Mouse (Mus musculus) hindbrain, embryonic 16.5 days (tissue): ENCODE measurements at regions not wholly inside any gene's neighbourhood (a gene's known extent, or its start where the extent isn't known, plus 50 kb on each side); places are given as distances from the start of the nearest gene placed in this dataset.

Source experiments
- ATAC-seq: fragments of 200-750 bp; cut with Nextera tagmentation; 2 replicates; pipeline ENCODE4 v1.8.0; 2017; ENCODE audit warnings: moderate TSS enrichment, moderate library complexity
- H3K27ac ChIP-seq: fragments of 300-500 bp; sonication (generic); 2 replicates; pipeline ENCODE4 v1.5.1; 2014; ENCODE audit warnings: low read depth, mild to moderate bottlenecking, control low read depth, low read length, moderate library complexity
- H3K27me3 ChIP-seq: fragments of 300-500 bp; sonication (generic); replicated peaks from 2 replicates; pipeline ENCODE4 v1.6.1; 2014; ENCODE audit warnings: low read length; ENCODE audit not compliant: control insufficient read depth, insufficient read depth
- H3K36me3 ChIP-seq: fragments of 300-500 bp; sonication (generic); 2 replicates; pipeline ENCODE4 v1.6.1; 2014; ENCODE audit warnings: mild to moderate bottlenecking, low read length, moderate library complexity, mixed read lengths; ENCODE audit not compliant: control insufficient read depth, insufficient read depth
- H3K4me1 ChIP-seq: fragments of 300-500 bp; sonication (generic); 2 replicates; pipeline ENCODE4 v1.6.1; 2014; ENCODE audit warnings: low read depth, low read length; ENCODE audit not compliant: control insufficient read depth, insufficient read depth
- H3K4me2 ChIP-seq: fragments of 300-500 bp; sonication (generic); 2 replicates; pipeline ENCODE4 v1.6.1; 2014; ENCODE audit warnings: mild to moderate bottlenecking, low read length, control low read depth, moderate library complexity
- H3K4me3 ChIP-seq: fragments of 300-500 bp; sonication (generic); 2 replicates; pipeline ENCODE4 v1.5.1; 2014; ENCODE audit warnings: mild to moderate bottlenecking, low read length, control low read depth, moderate library complexity
- H3K9ac ChIP-seq: fragments of 300-500 bp; sonication (generic); 2 replicates; pipeline ENCODE4 v1.6.1; 2014; ENCODE audit warnings: low read depth, mild to moderate bottlenecking, control low read depth, low read length, moderate library complexity
- H3K9me3 ChIP-seq: fragments of 300-500 bp; sonication (generic); 2 replicates; pipeline ENCODE4 v1.6.1; 2014; ENCODE audit warnings: mild to moderate bottlenecking, low read length, moderate library complexity; ENCODE audit not compliant: control insufficient read depth
- WGBS: fragments of 180-500 bp; shearing (Covaris S2); extraction: QIAGEN DNeasy Blood & Tissue Kit; methylation state at CpG from one replicate; pipeline ENCODE4 v1.1.7; 2014; 5-methylcytosine and 5-hydroxymethylcytosine counted together

- ATAC-seq, result no peak
- H3K9me3 ChIP-seq, result no peaks in the 10 kb centered on the region
- H3K4me3 ChIP-seq, result no peak overlapping the region
- H3K4me2 ChIP-seq, result no peak overlapping the region
- H3K27ac ChIP-seq, result no peak overlapping the region
- H3K4me1 ChIP-seq, result no peaks in the 10 kb centered on the region
- no peaks in the 10 kb centered on the region for H3K36me3 ChIP-seq
- 49% methylated on average over 4 of the region's 4 CpGs for WGBS
- H3K9ac ChIP-seq, result no peak overlapping the region
- no peaks in the 10 kb centered on the region for H3K27me3 ChIP-seq
These were observed 285.0 kb upstream of the Gnpda2 start for GRCm38 (mm10) chr5:69877100-69877499.

- Histone ChIP-seq H3K27me3 (no peaks in the 10 kb centered on the region), H3K4me3 (no peak overlapping the region), H3K9ac (no peak overlapping the region), H3K4me1 (no peaks in the 10 kb centered on the region), H3K4me2 (no peak overlapping the region), H3K9me3 (no peaks in the 10 kb centered on the region), H3K36me3 (no peaks in the 10 kb centered on the region), H3K27ac (no peak overlapping the region)
- WGBS, result 67% methylated on average over 3 of the region's 3 CpGs
- ATAC-seq, result no peak
These were observed 270.9 kb upstream of the Gnpda2 start for GRCm38 (mm10) chr5:69863027-69863426.

- Histone ChIP-seq H3K27me3 (no peaks in the 10 kb centered on the region), H3K27ac (no peak overlapping the region), H3K9ac (no peak overlapping the region), H3K36me3 (no peaks in the 10 kb centered on the region), H3K9me3 (no peaks in the 10 kb centered on the region), H3K4me2 (no peak overlapping the region), H3K4me3 (no peak overlapping the region), H3K4me1 (no peaks in the 10 kb centered on the region)
- ATAC-seq, result no peak
- WGBS, result 78% methylated on average over 1 of the region's 1 CpGs
These were observed 252.7 kb upstream of the Gnpda2 start for GRCm38 (mm10) chr5:69844809-69845208.

GRCm38 (mm10) chr5:69837947-69838710 lies 246.0 kb upstream of the Gnpda2 start:
- no peak for ATAC-seq
- 59% methylated on average over 7 of the region's 7 CpGs for WGBS
- Histone ChIP-seq H3K27me3 (no peaks in the 10 kb centered on the region), H3K9ac (no peak overlapping the region), H3K36me3 (no peaks in the 10 kb centered on the region), H3K4me2 (no peak overlapping the region), H3K9me3 (no peaks in the 10 kb centered on the region), H3K4me3 (no peak overlapping the region), H3K27ac (no peak overlapping the region), H3K4me1 (no peaks in the 10 kb centered on the region)

GRCm38 (mm10) chr5:69836356-69836755 lies 244.2 kb upstream of the Gnpda2 start:
- no peak for ATAC-seq
- H3K36me3 ChIP-seq, result no peaks in the 10 kb centered on the region
- no peak overlapping the region for H3K4me2 ChIP-seq
- no peak overlapping the region for H3K4me3 ChIP-seq
- WGBS, result 84% methylated on average over 8 of the region's 8 CpGs
- H3K27me3 ChIP-seq, result no peaks in the 10 kb centered on the region
- H3K27ac ChIP-seq, result no peak overlapping the region
- H3K9ac ChIP-seq, result no peak overlapping the region
- H3K9me3 ChIP-seq, result no peaks in the 10 kb centered on the region
- no peaks in the 10 kb centered on the region for H3K4me1 ChIP-seq

GRCm38 (mm10) chr5:69835162-69835561 lies 243.0 kb upstream of the Gnpda2 start:
- Histone ChIP-seq H3K27ac (no peak overlapping the region), H3K4me1 (no peaks in the 10 kb centered on the region), H3K9me3 (no peaks in the 10 kb centered on the region), H3K4me3 (no peak overlapping the region), H3K4me2 (no peak overlapping the region), H3K36me3 (no peaks in the 10 kb centered on the region), H3K27me3 (no peaks in the 10 kb centered on the region), H3K9ac (no peak overlapping the region)
- peak; percentile 56 for ATAC-seq
- WGBS, result 55% methylated on average over 8 of the region's 8 CpGs

- no peak overlapping the region for H3K9ac ChIP-seq
- H3K4me2 ChIP-seq, result no peak overlapping the region
- no peaks in the 10 kb centered on the region for H3K9me3 ChIP-seq
- no peak for ATAC-seq
- WGBS, result 43% methylated on average over 4 of the region's 4 CpGs
- no peak overlapping the region for H3K27ac ChIP-seq
- H3K36me3 ChIP-seq, result no peaks in the 10 kb centered on the region
- H3K27me3 ChIP-seq, result no peaks in the 10 kb centered on the region
- H3K4me3 ChIP-seq, result no peak overlapping the region
- H3K4me1 ChIP-seq, result no peaks in the 10 kb centered on the region
These were observed 225.6 kb upstream of the Gnpda2 start for GRCm38 (mm10) chr5:69817778-69818177.

- H3K4me3 ChIP-seq, result no peak overlapping the region
- no peaks in the 10 kb centered on the region for H3K27me3 ChIP-seq
- H3K36me3 ChIP-seq, result no peaks in the 10 kb centered on the region
- H3K4me2 ChIP-seq, result no peak overlapping the region
- ATAC-seq, result peak; percentile 40; the same call in 1 of the 2 replicates
- H3K9ac ChIP-seq, result no peak overlapping the region
- 47% methylated on average over 5 of the region's 5 CpGs for WGBS
- no peaks in the 10 kb centered on the region for H3K4me1 ChIP-seq
- no peak overlapping the region for H3K27ac ChIP-seq
- H3K9me3 ChIP-seq, result no peaks in the 10 kb centered on the region
These were observed 224.9 kb upstream of the Gnpda2 start for GRCm38 (mm10) chr5:69817035-69817434.

GRCm38 (mm10) chr5:69815356-69815755 lies 223.2 kb upstream of the Gnpda2 start:
- H3K27ac ChIP-seq, result no peak overlapping the region
- no peak overlapping the region for H3K9ac ChIP-seq
- H3K27me3 ChIP-seq, result no peaks in the 10 kb centered on the region
- H3K4me1 ChIP-seq, result no peaks in the 10 kb centered on the region
- peak; percentile 64; the same call in 1 of the 2 replicates for ATAC-seq
- H3K4me3 ChIP-seq, result no peak overlapping the region
- 23% methylated on average over 1 of the region's 1 CpGs for WGBS
- no peak overlapping the region for H3K4me2 ChIP-seq
- no peaks in the 10 kb centered on the region for H3K36me3 ChIP-seq
- no peaks in the 10 kb centered on the region for H3K9me3 ChIP-seq
